Mouse (Mus musculus) G1E (cell line): ENCODE data around the gene BC049352. TPM values are rescaled to one million over a fixed set of nuclear protein-coding genes. Genes with fewer than 3 reads are reported as not detected.

Experiments used
- ATAC-seq: 2 replicates; pipeline ENCODE4 v1.8.0; 2016; ENCODE audit warnings: mild to moderate bottlenecking; ENCODE audit not compliant: insufficient number of reproducible peaks, poor library complexity, low FRiP score, severe bottlenecking; ENCODE audit errors: extremely low read depth
- DNase-seq: peaks from one replicate; pipeline ENCODE4 v3.0.0; 2012; ENCODE audit warnings: low spot score
- H3K27me3 ChIP-seq: 2 replicates; pipeline ENCODE4 v1.6.1; 2012; ENCODE audit warnings: mild to moderate bottlenecking, low read length, inconsistent platforms; ENCODE audit not compliant: insufficient read depth
- H3K36me3 ChIP-seq: replicated peaks from 2 replicates; pipeline ENCODE3; 2012; ENCODE audit warnings: mild to moderate bottlenecking, inconsistent platforms
- H3K4me1 ChIP-seq: 2 replicates; pipeline ENCODE4 v1.6.1; 2012; ENCODE audit warnings: low read depth, low read length, inconsistent platforms, mixed read lengths; ENCODE audit not compliant: insufficient read depth
- H3K4me3 ChIP-seq: 2 replicates; pipeline ENCODE4 v1.5.1; 2012; ENCODE audit warnings: low read depth, mild to moderate bottlenecking, inconsistent platforms, low read length, moderate library complexity, mixed read lengths
- H3K9me3 ChIP-seq: replicated peaks from 2 replicates; pipeline ENCODE4 v1.6.1; 2012; ENCODE audit warnings: inconsistent platforms
- CTCF ChIP-seq: IDR thresholded peaks from 2 replicates; pipeline ENCODE4 v1.5.1; 2012; ENCODE audit warnings: low read depth, low read length, inconsistent platforms, mixed read lengths
- GATA1 ChIP-seq: IDR thresholded peaks from 2 replicates; pipeline ENCODE4 v1.6.1; 2012; ENCODE audit warnings: borderline replicate concordance, low read length, inconsistent platforms, mixed read lengths
- GATA2 ChIP-seq: IDR thresholded peaks from 2 replicates; pipeline ENCODE4 v1.6.1; 2012; ENCODE audit warnings: low read depth, low read length, inconsistent platforms, borderline replicate concordance
- POLR2AphosphoS5 ChIP-seq: IDR thresholded peaks from 2 replicates; pipeline ENCODE4 v1.6.1; 2012; ENCODE audit warnings: low read depth, low read length, inconsistent platforms; ENCODE audit not compliant: insufficient replicate concordance
- TAL1 ChIP-seq: conservative IDR thresholded peaks from 2 replicates; pipeline ENCODE4 v1.6.1; 2012; ENCODE audit warnings: low read depth, low read length, inconsistent platforms, mixed read lengths
- polyA plus RNA-seq: library from polyadenylated mRNA; stranded (reverse); fragments of >175 nt; gene quantifications from 2 replicates; pipeline ENCODE4 v1.2.3, GENCODE M21; 2012
- total RNA-seq, 2 experiments: library from RNA; stranded (forward) in 1 of 2; stranded (reverse) in 1 of 2; fragments of 200-1000 nt in 1 of 2; fragments of >200 nt in 1 of 2; fragmentation: Nextera tagmentation in 1 of 2; gene quantifications; 2 replicates each; pipeline ENCODE4 v1.2.3; 2014 to 2017

The BC049352 gene
- total and polyA plus RNA-seq, 3 experiments: 0.22 TPM; not detected in 2

DNA sequence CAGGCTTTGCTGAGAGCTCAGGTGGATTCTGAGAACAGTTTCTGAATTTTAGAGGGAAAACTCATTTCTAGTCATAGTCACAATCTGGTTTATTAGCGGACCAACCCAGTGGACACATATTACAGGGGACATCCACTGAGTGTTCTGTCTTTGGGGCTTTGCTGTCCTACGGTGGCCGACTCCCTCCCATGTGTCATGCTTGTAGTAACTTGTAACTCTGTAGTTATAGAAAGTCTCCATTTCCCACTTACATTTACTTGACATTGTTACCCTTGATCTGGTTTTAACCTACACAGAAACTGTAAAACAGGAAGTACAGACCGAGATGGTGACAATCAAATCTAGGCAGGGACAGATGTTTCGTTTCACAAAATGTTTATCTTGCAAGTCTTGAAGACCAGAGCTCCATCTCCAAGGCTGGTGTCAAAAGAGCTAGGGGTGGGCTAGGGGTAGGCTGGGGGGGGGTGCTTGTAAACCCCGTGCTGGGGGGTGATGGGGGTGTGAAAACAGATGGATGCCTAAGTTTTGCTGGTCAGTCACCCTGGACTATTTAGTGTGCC is 53.9 kb downstream of the BC049352 start:
- Histone ChIP-seq H3K27me3 (0 out of 2 replicates have a peak, but pooled peaks cover 3% of the 10 kb centered on the region), H3K36me3 (no peaks in the 10 kb centered on the region), H3K4me1 (peaks cover 13% of the 10 kb centered on the region), H3K9me3 (no peaks in the 10 kb centered on the region), H3K4me3 (no peak overlapping the region)
- DNase-seq (no peak), ATAC-seq (no peak)
- TF ChIP-seq CTCF (no peak), TAL1 (no peak), GATA2 (no peak), GATA1 (no peak), POLR2AphosphoS5 (no peak)

DNA sequence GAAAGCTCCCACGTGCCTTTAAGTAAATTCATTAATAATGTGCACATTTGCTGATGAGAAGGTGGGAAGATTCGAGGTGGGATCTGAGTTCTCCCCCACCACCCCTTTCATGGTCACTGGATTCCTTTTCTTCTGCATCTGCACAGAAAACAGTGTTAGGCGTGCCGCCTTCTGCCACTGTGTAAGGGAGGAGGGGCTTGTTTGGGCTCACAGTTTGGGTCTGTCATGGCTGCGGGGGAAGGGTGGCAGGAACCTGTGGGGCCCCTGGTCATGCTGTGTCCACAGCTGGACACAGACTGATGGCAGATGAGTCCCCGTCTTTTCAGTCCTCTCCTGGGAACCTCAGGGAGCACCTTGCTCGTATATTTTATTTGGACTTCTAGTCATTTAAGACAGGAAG is 54.9 kb downstream of the BC049352 start:
- Histone ChIP-seq H3K27me3 (peaks cover 3% of the 10 kb centered on the region; the same call in 1 of the 2 replicates), H3K4me3 (no peak overlapping the region), H3K36me3 (no peaks in the 10 kb centered on the region), H3K9me3 (no peaks in the 10 kb centered on the region), H3K4me1 (peaks cover 13% of the 10 kb centered on the region)
- TF ChIP-seq GATA1 (no peak), GATA2 (no peak), CTCF (no peak), TAL1 (no peak), POLR2AphosphoS5 (no peak)
- ATAC-seq (no peak), DNase-seq (no peak)

DNA sequence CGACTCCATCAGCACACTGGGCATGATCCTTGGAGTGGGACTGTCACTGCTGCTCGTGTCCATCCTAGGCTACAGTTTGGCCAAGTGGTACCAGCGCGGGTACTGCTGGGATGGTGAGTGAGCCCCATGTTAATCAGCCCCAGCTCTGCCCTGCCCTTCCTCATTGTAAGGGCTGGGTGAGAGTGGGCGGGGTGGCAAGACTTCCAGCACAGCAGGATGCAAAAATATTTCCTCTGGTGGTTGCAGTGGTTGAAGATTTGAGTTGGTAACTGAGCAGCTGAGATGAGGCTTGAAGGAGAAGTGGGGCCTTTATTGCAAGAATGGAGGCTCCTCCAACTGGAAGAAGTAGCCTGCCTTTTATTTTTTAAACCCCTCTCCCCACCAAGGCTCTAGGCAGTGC is 59.6 kb downstream of the BC049352 start:
- ATAC-seq (no peak), DNase-seq (no peak)
- H3K4me1 ChIP-seq: peaks cover 4% of the 10 kb centered on the region; the same call in 1 of the 2 replicates

DNA sequence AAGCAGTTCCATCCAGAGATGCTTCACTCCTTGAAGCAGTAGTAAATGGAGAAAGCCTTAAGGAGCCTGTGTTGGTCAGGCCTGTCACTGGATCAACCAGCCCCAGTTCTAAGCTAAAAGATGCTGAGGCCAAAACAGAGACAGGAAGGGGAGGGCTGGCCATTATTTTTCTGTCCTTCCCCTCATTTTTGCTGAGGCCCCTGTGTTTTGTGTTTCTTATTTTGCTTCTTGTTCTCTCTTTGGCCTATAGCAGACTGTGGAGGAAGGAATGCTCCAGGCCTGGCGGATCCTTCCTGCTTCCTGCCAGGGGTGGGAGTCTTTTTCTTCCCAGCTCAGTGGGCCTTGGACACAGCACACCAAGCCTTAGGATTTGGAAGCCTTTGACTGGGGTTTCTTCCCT is 63.6 kb downstream of the BC049352 start:
- H3K9me3 ChIP-seq: no peaks in the 10 kb centered on the region
- peaks cover 5% of the 10 kb centered on the region; the same call in 1 of the 2 replicates for H3K27me3 ChIP-seq
- H3K4me1 ChIP-seq: no peaks in the 10 kb centered on the region
- ATAC-seq: no peak
- no peak for DNase-seq
- no peak overlapping the region for H3K4me3 ChIP-seq
- TF ChIP-seq TAL1: no peak
- no peak for TF ChIP-seq GATA2
- TF ChIP-seq CTCF: no peak
- TF ChIP-seq GATA1: no peak
- no peak for TF ChIP-seq POLR2AphosphoS5
- H3K36me3 ChIP-seq: no peaks in the 10 kb centered on the region

More for the DNA sequence above, 59.6 kb downstream of the BC049352 start:
- Histone ChIP-seq H3K27me3 (peaks cover 3% of the 10 kb centered on the region; the same call in 1 of the 2 replicates), H3K4me3 (no peak overlapping the region), H3K9me3 (no peaks in the 10 kb centered on the region), H3K36me3 (no peaks in the 10 kb centered on the region)
- TF ChIP-seq CTCF (no peak), TAL1 (no peak)

DNA sequence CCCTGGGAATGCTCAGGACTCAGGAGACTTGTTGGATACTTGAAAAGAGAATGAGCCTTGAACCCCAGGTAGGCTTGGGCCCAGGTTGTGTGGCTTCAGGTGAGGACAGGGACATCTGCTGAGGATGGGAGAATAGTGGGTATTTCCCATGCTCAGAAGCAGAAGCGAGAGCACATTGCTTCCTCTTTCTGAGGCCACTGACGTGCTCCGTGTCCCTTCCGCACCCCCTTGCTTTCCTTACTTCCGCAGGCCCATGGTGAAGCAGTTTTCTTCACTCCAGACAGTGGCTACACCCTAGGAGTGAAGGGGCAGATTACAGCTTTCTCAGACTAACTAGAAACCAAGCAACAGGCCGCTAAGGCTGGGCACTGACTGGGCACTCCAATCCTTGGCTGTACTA is 64.3 kb downstream of the BC049352 start:
- no peak for TF ChIP-seq CTCF
- no peak for TF ChIP-seq GATA2
- H3K27me3 ChIP-seq: peaks cover 6% of the 10 kb centered on the region; the same call in 1 of the 2 replicates
- no peaks in the 10 kb centered on the region for H3K9me3 ChIP-seq
- no peaks in the 10 kb centered on the region for H3K36me3 ChIP-seq
- ATAC-seq (no peak), DNase-seq (no peak)
- no peaks in the 10 kb centered on the region for H3K4me1 ChIP-seq
- H3K4me3 ChIP-seq: no peak overlapping the region

DNA sequence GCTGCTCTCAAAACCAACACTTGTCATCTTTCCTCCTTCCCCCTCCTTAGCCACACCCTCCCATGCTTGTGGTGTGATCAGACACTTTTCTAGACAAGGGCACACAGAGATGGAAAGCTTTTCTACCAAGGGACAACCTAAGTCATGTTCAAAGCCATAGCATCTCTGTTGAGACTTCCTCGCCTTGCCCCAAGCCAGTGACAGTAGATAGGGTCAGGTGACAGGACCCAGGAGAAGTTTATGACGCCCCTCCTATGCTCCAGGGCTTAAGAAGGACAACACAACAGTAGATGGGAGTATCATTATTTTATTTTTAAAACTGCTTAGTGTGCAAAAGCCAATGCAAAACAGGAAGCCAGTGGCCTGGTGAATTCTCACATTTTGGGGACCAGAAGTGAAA is 65.7 kb downstream of the BC049352 start:
- DNase-seq: no peak
- Histone ChIP-seq H3K9me3 (no peaks in the 10 kb centered on the region), H3K36me3 (no peaks in the 10 kb centered on the region), H3K27me3 (0 out of 2 replicates have a peak, but pooled peaks cover 4% of the 10 kb centered on the region), H3K4me3 (no peak overlapping the region), H3K4me1 (peaks cover 7% of the 10 kb centered on the region; the same call in 1 of the 2 replicates)
- ATAC-seq: no peak
- TF ChIP-seq GATA2 (no peak), GATA1 (no peak), TAL1 (no peak), POLR2AphosphoS5 (no peak), CTCF (no peak)

DNA sequence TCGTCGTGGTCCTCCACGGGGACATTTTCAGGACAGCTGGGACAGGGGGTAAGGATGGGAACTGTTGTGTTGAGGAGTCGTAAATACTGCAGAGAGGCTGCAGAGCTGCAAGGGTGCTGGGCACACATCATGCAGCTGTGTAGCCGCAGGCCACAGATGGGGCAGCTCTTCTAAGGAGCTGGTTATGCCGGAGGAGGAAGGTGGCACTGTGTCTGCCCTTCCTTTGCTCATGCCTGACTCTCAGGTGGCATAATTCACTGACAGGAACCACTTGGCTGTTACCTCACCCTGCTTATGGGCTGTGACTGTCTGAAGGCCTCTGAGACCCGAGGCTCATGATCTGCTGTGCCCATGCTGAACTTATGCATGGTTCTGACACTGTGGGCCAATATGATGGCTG is 68.5 kb downstream of the BC049352 start:
- Histone ChIP-seq H3K36me3 (no peaks in the 10 kb centered on the region), H3K4me3 (no peak overlapping the region), H3K9me3 (no peaks in the 10 kb centered on the region), H3K27me3 (0 out of 2 replicates have a peak, but pooled peaks cover 5% of the 10 kb centered on the region), H3K4me1 (peaks cover 7% of the 10 kb centered on the region)
- ATAC-seq (no peak), DNase-seq (no peak)
- no peak for TF ChIP-seq GATA2
- no peak for TF ChIP-seq POLR2AphosphoS5
- TF ChIP-seq GATA1: no peak
- no peak for TF ChIP-seq CTCF
- no peak for TF ChIP-seq TAL1
